ENCODE assay signal across 25 mouse cellular contexts in the genomic region with DNA sequence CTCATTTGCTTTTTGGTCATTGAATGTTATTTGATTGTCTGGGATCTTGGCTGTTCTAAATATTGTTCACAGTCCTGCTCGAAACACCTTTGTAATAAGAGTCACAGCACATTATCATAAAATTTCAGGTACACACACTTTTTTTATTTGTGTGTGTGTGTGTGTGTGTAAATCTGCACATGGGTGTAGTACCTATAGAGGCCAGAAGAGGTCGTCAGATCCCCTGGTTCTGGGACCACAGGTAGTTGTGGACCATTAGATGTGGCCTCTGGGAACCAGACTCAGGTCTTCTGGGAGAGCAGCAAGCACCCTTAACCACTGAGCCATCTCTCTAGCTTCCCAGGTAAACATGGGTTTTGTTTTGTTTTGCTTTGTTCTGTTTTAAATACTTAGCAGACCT.
A peak's percentile ranks its signal among the peaks of the same experiment; 100 is the strongest.
DNase-seq lines count a peak whose midpoint lies in the region; TF ChIP-seq lines count a peak whose summit lies in the region.
"Had no signal": no experiment of that assay in that cellular context is flagged by ENCODE, and none has a peak within 500 bp of the region (broad histone marks: within the 10 kb centered on the region; RNA-seq: fewer than 3 reads in every experiment).

No protein-coding gene starts in this region.

- peak; percentile 34 for TF ChIP-seq CTCF in heart, adult 2 months (IDR thresholded peaks at IDR 0.05)
- TF ChIP-seq CTCF in left cerebral cortex, adult 2 months (IDR thresholded peaks at IDR 0.05) = peak; percentile 24
- peak; percentile 30; the same call in 1 of the 2 replicates for TF ChIP-seq CTCF in brain, embryonic 14.5 days (IDR thresholded peaks at IDR 0.05; ENCODE audit: borderline replicate concordance, extremely low read depth, insufficient read depth, insufficient read length)

- no peak for TF ChIP-seq POLR2A in heart, adult 2 months (IDR thresholded peaks at IDR 0.05; ENCODE audit: insufficient read depth, low read depth, low read length)
- no peak for TF ChIP-seq POLR2A in brain, embryonic 14.5 days (IDR thresholded peaks at IDR 0.05; ENCODE audit: borderline replicate concordance, extremely low read depth, insufficient read depth, insufficient read length, poor library complexity, severe bottlenecking)

- H3K4me1 ChIP-seq in heart, adult 2 months (ENCODE audit: control insufficient read depth, insufficient read depth, low read length) = no peaks in the 10 kb centered on the region
- H3K4me1 ChIP-seq: liver, embryonic 15.5 days had no signal

- H3K27ac ChIP-seq in heart, adult 2 months = no peak overlapping the region
- no peak overlapping the region for H3K27ac ChIP-seq in left cerebral cortex, adult 2 months
- H3K27ac ChIP-seq: hindbrain, embryonic 13.5 days; liver, embryonic 15.5 days; lung, embryonic 15.5 days; macrophage; midbrain, embryonic 13.5 days; neural tube, embryonic 15.5 days had no signal

- TF ChIP-seq EP300 in heart, adult 2 months (IDR thresholded peaks at IDR 0.05; ENCODE audit: insufficient read depth, low read depth, low read length) = no peak

- intact Hi-C loops in heart, adult 2 months (cut with DNase I) = no loop called here
- intact Hi-C loops in heart, postnatal 25 days (cut with DNase I) = no loop called here
- intact Hi-C loops in left cerebral cortex, adult 2 months (cut with DNase I) = loop anchor here (5.0 kb wide), 1 partner anchor 175 kb away; no protein-coding TSS in a partner anchor

- H3K36me3 ChIP-seq in heart, adult 2 months (ENCODE audit: control insufficient read depth, insufficient read depth, low read length) = no peaks in the 10 kb centered on the region
- H3K36me3 ChIP-seq: G1E; liver, embryonic 15.5 days; lung, embryonic 15.5 days; neural tube, embryonic 15.5 days had no signal

- no peak overlapping the region for H3K4me3 ChIP-seq in heart, adult 2 months
- H3K4me3 ChIP-seq in left cerebral cortex, adult 2 months = no peak overlapping the region
- H3K4me3 ChIP-seq: erythroblast, embryonic 14.5 days; hindbrain, embryonic 13.5 days; liver, embryonic 15.5 days; lung, embryonic 15.5 days; midbrain, embryonic 13.5 days; neural tube, embryonic 15.5 days had no signal

- H3K27me3 ChIP-seq in heart, adult 2 months (ENCODE audit: control insufficient read depth, insufficient read depth, low read length) = no peaks in the 10 kb centered on the region
- H3K27me3 ChIP-seq: hindbrain, embryonic 13.5 days; liver, embryonic 15.5 days; lung, embryonic 15.5 days; midbrain, embryonic 13.5 days; neural tube, embryonic 15.5 days had no signal

- WGBS in heart, adult 2 months = 85% methylated on average over 2 of the region's 2 CpGs

- no peak overlapping the region for H3K9ac ChIP-seq in heart, adult 2 months (ENCODE audit: low read depth, low read length)
- H3K9ac ChIP-seq: hindbrain, embryonic 13.5 days; liver, embryonic 15.5 days; lung, embryonic 15.5 days; midbrain, embryonic 13.5 days; neural tube, embryonic 15.5 days had no signal

- no peak for DNase-seq in heart, adult 2 months
- no peak for DNase-seq in heart, postnatal 25 days (ENCODE audit: low spot score)
- DNase-seq in left cerebral cortex, adult 2 months (ENCODE audit: extremely low spot score in 1 of 2, low spot score in 2 of 2) = no peak
- DNase-seq in left cerebral cortex, adult 8-10 months (ENCODE audit: low spot score in 2 of 2) = no peak
- DNase-seq in ES-CJ7 (ENCODE audit: low read depth, low spot score) = peak; percentile 4
- DNase-seq in brain, embryonic 14.5 days (ENCODE audit: low read depth) = no peak
- DNase-seq in layer of hippocampus, adult 9-10 months (ENCODE audit: low spot score) = no peak
- DNase-seq: adrenal gland, postnatal 25 days; cerebellum, adult 18-20 months; cerebellum, postnatal 14 days; gastrocnemius, postnatal 14 days; heart, adult 11 months; heart, postnatal 4 days; kidney, postnatal 10 days; liver; retina, postnatal 1 day; right cerebral cortex, postnatal 14 days had no signal

- H3K79me2 ChIP-seq in heart, adult 2 months (replicated peaks; ENCODE audit: control insufficient read depth, insufficient read depth, low read length) = no peaks in the 10 kb centered on the region
